Mouse (Mus musculus) C2C12 (cell line): Measurements from ENCODE around the gene Tfap2a.

Experiments used
- CEBPB ChIP-seq: IDR thresholded peaks from one replicate; pipeline ENCODE4 v1.6.1; 2011; ENCODE audit warnings: low read depth, mild to moderate bottlenecking, control low read depth, moderate library complexity
- MAX ChIP-seq: IDR thresholded peaks from one replicate; pipeline ENCODE4 v1.6.1; 2011; ENCODE audit warnings: mild to moderate bottlenecking, control low read depth

DNA sequence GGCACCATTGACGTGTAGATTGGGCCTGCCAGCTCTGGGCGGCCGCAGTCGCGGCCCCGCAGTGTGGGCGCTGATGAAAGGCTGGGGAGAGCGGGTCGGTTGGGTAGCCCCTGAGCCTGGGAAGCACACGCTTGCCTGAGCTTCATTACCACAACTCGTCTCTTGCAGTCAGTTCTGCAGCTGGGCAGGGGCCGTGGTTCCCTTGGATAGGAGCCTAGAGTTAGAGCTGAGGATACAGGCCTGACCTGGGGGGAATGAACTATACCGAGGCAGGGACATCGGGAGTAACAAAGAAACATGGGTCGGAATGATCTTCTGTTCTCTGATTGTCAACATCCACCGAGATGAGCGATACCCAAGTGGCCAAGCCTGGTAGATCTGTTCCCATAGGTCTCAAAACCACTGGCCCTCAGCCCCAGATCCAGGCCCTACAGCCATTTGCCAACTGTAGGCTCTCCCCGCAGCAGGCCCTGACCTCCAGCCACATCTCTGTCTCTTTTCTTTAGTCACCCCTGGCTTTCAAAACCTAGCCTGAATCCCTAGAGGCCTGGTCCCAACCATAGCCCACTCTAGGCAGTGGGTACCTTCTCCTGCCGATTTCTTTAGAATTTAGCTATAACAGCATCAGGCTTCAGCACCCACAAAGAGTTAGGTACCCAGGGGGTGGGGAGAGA is 1.9 kb downstream of the Tfap2a start:
- TF ChIP-seq MAX (no peak), CEBPB (no peak)
